Mouse (Mus musculus) brain, embryonic 14.5 days (tissue): Measurements from ENCODE around the gene Ldlrad2. TPM values are rescaled to one million over a fixed set of nuclear protein-coding genes. Genes with fewer than 3 reads are reported as not detected.
"Not testable (repeated sequence)": the region's sequence is repeated elsewhere in the genome, so short reads cannot be mapped to it uniquely, and the experiment has no call there.

Source experiments
- DNase-seq: peaks from one replicate; pipeline ENCODE4 v3.0.0-alpha.2; 2011; ENCODE audit warnings: low read depth
- CTCF ChIP-seq: fragments of 200-500 bp; IDR thresholded peaks from 2 replicates; pipeline ENCODE4 v1.5.1; 2012; ENCODE audit warnings: inconsistent platforms, mild to moderate bottlenecking, moderate library complexity, borderline replicate concordance; ENCODE audit not compliant: insufficient read depth, insufficient read length; ENCODE audit errors: extremely low read depth
- POLR2A ChIP-seq: fragments of 200-500 bp; IDR thresholded peaks from 2 replicates; pipeline ENCODE4 v1.6.1; 2012; ENCODE audit warnings: mild to moderate bottlenecking, inconsistent platforms, borderline replicate concordance; ENCODE audit not compliant: poor library complexity, insufficient read depth, insufficient read length, severe bottlenecking; ENCODE audit errors: extremely low read depth
- polyA plus RNA-seq: library from polyadenylated mRNA; depleted of rRNA; stranded (reverse); fragments of >200 nt; gene quantifications from 2 replicates; pipeline ENCODE4 v1.2.3, GENCODE M21; 2012

Gene Ldlrad2
- polyA plus RNA-seq, 1 experiment = not detected

DNA sequence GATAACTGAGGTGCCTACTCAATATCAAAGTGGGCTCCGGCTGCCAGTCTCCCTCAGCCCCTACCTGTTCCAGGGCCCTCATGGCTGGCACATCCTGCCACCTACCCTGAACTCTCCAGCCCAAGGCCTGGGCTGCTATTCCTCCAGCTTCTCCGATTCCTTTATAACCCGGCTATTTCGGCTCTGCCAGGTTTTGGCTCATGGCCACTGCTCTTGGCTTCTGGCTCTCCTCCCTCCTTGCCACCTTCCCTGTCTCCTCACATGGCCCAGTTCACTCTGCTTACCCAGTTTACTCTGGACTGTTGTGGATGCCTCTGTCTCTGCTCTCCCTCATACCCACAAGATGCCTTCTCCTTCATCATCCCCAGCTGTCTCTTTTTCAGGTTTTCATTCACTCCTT lies 16.6 kb upstream of the Ldlrad2 start:
- no peak for DNase-seq

GRCm38 (mm10) chr4:137589586-137589985 lies 15.2 kb upstream of the Ldlrad2 start:
- DNase-seq = no peak
- TF ChIP-seq CTCF (no peak), POLR2A (no peak)

More for the DNA sequence above, 16.6 kb upstream of the Ldlrad2 start:
- TF ChIP-seq POLR2A (no peak), CTCF (no peak)

- DNase-seq = not testable (repeated sequence)
Measured at GRCm38 (mm10) chr4:137589095-137589494, 14.7 kb upstream of the Ldlrad2 start.

- DNase-seq = no peak
- TF ChIP-seq CTCF (peak; percentile 39; the same call in 1 of the 2 replicates), POLR2A (no peak)
Measured at GRCm38 (mm10) chr4:137581815-137582214, 7.4 kb upstream of the Ldlrad2 start.

DNA sequence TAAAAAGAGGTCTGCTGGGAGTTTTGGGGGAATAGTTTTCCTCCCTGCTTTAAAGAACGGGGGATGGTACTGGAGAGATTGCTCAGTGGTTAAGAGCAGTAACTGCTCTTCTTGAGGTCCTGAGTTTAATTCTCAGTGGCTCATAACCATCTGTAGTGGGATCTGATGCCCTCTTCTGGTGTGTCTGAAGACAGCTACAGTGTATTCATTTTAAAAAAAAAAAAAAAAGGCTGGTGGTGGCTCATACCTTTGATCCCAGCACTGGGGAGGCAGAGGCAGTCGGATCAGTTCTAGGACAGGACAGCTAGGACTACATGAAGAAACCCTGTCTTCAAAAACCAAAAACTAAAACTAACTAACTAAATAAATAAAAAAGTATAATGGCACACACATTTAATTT lies 5.9 kb upstream of the Ldlrad2 start:
- TF ChIP-seq CTCF = no peak
- no peak for TF ChIP-seq POLR2A
- DNase-seq = no peak

GRCm38 (mm10) chr4:137579789-137580188 lies 5.4 kb upstream of the Ldlrad2 start:
- no peak for DNase-seq
- no peak for TF ChIP-seq POLR2A
- TF ChIP-seq CTCF = no peak

DNA sequence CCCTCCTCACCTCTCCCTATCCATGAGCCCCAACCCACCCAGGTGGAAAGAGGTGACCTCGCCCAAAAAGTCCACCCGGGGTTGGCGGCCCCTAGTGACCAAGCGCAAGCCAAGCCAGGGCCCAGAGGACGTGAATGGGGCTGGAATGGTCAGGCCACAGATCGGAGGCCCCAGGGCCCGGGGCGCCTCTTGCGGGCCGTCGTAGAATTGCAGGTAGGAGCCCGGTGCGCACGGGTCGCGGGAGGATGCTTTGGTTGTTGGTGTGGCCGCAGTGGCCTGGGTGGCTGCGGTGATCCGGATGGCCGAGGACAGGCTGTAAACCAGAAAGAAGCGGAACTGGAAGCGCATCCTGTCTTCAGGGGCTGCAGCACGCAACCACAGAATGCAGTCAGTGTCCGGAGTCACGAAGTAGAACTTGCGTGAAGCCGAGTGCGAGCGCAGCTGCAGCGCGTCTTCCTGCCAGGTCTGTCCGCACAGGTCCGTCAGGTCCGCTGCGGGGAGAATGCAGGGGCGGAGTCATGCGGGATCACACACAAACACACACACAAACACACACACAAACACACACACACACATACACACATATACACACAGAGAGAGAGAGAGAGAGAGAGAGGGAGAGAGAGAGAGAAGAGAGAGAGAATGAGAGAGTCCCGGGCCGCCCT lies 3.9 kb upstream of the Ldlrad2 start:
- peak; percentile 41 for DNase-seq
- TF ChIP-seq CTCF (peak; percentile 75), POLR2A (no peak)

DNA sequence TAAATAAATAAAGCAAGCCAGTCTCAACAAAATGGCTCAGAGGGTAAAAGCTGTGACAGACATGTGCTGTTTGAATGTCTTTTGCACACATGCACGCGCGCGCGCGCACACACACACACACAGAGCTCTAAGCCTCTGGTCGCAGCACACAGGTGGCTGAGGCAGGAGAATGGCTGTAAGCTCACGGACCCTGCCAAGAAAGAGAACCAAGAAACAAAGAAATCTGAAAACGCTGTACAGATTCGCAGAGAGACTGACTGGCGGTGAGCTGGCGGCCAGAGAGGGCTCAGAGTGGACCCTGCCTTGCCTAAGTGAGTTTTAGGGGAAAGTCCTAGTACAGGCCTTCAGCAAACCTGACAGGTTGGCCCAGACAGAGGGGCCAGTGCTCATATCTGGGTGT lies 3.1 kb upstream of the Ldlrad2 start:
- no peak for DNase-seq
- no peak for TF ChIP-seq POLR2A
- TF ChIP-seq CTCF = no peak

GRCm38 (mm10) chr4:137569873-137570272 lies 4.5 kb downstream of the Ldlrad2 start:
- TF ChIP-seq CTCF (no peak), POLR2A (no peak)
- no peak for DNase-seq

DNA sequence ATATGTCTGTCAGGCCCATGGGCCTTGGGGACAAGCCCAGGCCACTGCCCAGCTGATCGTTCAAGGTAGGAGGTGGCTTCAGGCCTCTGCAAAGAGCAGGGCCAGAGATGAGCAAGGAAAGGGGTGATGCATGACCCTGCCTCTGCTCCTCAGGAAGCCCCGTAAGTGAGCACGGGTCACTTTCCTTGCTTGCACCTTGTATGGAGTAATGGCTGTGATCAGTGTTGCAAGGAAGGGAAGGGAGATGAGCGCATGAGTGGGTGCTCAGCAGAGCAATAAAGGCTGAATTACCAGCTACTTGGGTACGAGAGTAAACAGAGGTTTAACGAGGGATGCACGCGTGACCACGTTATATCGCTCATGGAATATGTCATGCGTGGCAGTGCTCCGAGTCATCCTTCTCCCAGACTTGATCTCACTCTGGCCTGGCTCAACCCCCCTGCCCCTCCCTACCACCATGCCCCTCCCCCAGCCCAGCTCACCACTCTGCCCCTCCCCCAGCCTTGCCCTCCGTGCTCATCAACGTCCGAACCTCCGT lies 17.6 kb downstream of the Ldlrad2 start:
- no peak for TF ChIP-seq POLR2A
- no peak for TF ChIP-seq CTCF
- DNase-seq = no peak

- TF ChIP-seq POLR2A (no peak), CTCF (no peak)
- DNase-seq = no peak
Measured at GRCm38 (mm10) chr4:137553466-137553865, 20.9 kb downstream of the Ldlrad2 start.

- no peak for TF ChIP-seq POLR2A
- peak; percentile 70 for TF ChIP-seq CTCF
- peak; percentile 73 for DNase-seq
Measured at GRCm38 (mm10) chr4:137546003-137546525, 28.3 kb downstream of the Ldlrad2 start.
